Mouse (Mus musculus) urinary bladder, postnatal 25 days (tissue): Measurements from ENCODE around the gene Polh.

Experiments
- DNase-seq: peaks from one replicate; pipeline ENCODE4 v3.0.0; 2022; ENCODE audit warnings: low spot score

Gene Polh

GRCm38 (mm10) chr17:46168318-46168717 is 34.1 kb downstream of the Polh start:
- no peak for DNase-seq

DNA sequence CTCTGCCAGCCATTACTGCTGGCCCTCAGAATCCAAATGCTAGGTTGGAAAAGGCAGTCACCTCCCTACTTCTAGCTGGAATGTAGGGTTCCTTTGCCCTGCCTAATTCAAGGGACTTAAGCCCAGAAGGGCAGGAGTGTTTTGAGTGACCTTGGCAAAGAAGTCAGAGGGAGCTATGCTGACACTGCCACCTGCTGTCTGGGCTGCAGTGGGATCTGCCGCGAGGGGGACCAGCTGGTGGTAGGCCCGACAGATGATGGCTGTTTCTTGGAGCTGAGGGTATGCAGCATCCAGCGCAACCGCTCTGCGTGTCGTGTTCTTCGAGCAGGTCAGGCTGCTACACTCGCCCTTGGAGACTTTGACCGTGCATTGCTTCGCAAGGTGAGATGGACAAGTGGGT is 35.4 kb downstream of the Polh start:
- no peak for DNase-seq

DNA sequence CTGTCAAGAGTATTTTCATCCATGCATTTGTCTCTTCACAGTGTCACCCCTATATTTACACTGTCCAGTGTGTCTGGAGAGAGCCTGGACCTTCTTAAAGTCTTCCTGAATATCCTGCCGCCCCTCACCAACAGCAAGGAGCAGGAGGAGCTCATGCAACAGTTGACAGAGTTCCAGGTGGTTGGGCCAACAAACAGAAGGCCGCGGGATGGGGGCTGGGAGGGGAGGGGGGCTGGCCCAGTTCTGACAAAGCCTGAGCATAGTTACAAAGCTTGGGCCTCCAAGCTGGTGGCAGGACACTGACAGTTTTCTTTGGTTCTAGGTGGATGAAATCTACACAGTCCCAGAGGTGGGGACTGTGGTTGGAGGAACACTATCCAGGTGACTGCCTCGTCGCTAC is 36.2 kb downstream of the Polh start:
- DNase-seq = no peak

GRCm38 (mm10) chr17:46165460-46165859 is 37.0 kb downstream of the Polh start:
- no peak for DNase-seq

DNA sequence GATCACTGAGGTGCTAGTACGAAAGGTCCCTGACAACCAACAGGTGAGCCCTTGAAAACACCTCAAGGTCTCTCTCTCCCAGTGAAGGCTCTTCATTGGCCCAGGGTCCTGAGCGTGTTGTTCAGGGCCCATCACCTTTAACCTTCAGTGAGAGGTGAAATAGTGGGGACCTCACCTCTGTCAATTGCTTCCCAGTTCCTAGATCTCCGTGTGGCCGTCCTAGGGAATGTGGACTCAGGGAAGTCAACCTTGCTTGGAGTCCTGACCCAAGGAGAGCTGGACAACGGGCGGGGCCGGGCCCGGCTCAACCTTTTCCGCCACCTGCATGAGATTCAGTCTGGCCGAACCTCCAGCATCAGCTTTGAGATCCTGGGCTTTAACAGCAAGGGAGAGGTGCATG is 37.7 kb downstream of the Polh start:
- DNase-seq = no peak

GRCm38 (mm10) chr17:46164301-46164700 is 38.1 kb downstream of the Polh start:
- no peak for DNase-seq

GRCm38 (mm10) chr17:46162951-46163421 is 39.5 kb downstream of the Polh start:
- no peak for DNase-seq

DNA sequence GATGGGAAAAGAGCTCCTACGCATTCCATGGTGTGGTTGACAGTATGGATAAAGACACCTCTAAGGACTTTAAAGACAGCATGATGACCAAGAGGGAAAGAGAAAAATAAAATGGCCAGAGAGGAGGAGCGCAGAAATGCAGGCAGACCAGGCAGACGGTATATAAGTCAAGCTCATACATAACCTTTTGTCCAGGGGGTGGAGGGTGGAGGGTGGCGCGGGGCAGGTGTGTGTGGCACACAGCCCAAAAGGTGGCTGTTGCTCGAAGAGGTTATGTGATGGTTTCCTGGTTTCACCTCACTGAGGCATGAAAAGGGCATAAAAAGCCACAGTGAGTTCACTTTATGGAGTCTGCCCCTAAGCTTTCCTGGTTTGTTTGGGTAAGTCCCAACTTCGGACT is 39.9 kb downstream of the Polh start:
- no peak for DNase-seq

DNA sequence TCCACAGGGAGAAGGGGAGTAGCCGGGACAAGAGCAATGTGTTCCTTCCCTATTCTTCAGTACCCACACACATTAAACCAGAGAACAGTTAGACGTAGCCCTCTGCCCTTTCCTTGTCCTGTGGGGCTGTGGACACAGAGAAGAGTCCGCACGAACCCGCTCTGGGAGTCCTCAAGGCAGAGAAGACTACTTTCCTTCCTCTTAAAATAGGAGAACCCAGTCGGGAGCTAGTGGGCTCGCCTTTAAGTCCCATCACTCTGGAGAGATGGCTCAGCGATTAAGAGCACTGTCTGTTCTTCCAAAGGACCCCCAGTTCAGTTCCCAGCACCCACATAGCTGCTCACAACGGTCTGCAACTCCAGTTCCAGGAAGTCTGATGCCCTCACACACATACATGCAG is 40.7 kb downstream of the Polh start:
- no peak for DNase-seq

DNA sequence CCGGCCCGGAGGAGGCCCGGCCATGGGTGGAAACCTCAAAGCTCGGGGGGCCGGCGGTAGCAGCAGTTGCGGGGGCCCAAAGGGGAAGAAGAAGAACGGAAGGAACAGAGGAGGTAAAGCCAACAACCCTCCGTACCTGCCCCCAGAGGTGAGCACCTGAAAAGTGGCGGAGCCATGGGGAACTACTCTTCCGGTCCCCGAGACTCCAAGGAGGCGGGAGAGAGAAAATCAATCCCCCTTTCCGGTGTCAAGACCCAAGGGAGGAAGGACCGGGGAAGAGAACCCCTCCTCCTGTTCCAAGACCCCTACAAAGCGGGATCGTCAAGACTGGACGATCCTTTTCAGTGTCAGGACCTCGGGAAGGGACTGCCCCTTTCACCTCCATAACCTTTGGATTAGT is 41.3 kb downstream of the Polh start:
- DNase-seq = peak; percentile 28

DNA sequence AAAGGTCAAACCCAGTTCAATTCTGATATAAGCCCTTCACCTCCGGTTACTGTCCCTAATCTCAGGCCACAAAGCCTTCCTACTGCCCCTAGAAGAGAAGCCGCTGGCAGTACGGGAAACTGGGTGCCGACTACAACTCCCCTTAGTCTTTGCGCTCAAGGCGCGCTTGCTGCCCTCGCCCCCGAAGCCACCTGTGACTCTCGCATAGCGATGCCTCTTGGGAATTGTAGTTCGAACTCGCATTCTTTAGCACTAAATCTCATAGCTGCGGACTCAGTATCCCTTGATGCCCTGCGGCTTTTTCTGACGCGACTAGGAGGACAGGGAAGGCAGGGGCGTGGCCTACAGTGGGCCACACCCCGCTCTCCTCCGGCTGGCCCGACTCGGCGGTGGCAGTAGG is 41.8 kb downstream of the Polh start, which contains the start of gene Gtpbp2:
Gene Gtpbp2 (plus strand): TSS at position 347 of the 400 bp plus-strand sequence.
- DNase-seq = peak; percentile 83

DNA sequence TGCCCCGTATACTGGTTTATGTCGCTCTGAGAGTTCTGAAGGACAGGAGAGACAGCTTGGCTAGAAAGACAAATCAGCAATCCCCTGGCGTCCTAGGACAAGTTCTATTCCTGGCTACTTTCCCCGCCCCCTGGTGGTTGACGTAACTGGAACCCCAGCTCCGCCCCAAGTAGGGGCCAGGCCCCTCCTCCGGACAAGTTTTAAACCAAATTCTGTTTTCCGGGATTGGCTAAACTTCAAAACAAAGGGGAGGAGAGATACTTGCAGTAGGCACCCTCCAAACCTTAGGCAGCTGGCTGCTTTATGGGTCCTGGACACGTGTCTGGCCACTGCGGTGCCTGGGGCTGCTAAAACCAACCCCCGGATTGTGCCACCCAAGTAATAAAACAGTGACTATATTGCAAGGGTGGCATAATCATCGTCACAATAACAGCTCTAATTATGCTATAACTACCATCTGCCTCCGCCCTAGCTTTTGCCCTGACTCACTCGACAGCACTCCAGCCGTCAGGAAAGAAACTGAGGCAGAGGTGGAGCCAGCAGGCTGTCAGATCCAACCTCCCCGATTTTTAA is 42.3 kb downstream of the Polh start:
- DNase-seq = peak; percentile 86

- DNase-seq = no peak
Measured at GRCm38 (mm10) chr17:46159236-46159635, 43.2 kb downstream of the Polh start.

GRCm38 (mm10) chr17:46157131-46157530 is 45.3 kb downstream of the Polh start:
- DNase-seq = no peak

- DNase-seq = no peak
Measured at GRCm38 (mm10) chr17:46156680-46157079, 45.8 kb downstream of the Polh start.

- DNase-seq = no peak
Measured at GRCm38 (mm10) chr17:46154336-46154735, 48.1 kb downstream of the Polh start.

DNA sequence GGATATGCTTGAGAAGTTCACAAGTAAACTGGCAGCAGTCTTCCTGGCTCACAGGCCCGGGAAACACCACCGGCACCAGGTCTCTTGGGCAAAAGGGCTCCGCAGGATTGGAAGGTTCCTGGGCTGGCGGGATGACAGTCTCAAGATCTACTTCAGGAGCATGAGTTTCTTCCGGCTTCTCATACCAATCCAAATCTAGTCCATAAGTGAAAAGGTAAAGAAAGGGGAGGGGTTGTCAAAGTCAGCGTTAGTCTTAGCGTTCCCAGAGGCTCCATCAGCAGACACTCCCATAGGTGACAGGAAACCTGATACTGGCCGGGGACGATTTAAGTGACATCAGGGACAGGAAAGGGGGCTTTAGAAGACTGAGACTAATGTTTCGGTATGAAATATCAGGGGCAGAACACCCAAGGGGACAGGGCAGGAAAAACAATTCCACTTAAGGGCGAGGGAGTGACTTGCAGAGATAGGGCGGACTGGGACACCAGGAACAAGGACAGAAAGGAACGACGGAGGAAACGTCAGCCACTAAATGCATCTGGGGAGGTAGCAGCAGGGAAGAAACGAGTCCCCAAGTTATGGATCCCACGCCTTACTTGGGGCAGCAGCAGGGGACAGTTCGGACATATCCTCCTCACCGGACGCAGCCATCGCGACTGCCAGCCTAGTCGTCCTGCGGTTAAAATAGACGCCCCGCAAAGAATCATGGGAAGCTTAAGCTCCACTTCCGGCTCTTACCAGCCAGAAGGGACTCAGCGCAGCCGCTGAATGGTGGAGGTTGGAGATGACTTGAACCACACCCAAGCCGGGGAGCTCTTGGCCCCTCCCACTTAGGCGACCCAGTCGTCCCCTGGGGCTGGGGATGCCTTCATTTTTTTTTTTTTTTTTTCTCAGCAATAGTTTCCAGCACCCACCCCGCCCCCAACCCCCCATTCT is 49.3 kb downstream of the Polh start, which contains the start of gene Mad2l1bp:
Gene Mad2l1bp (minus strand): TSS at position 707 of the 936 bp plus-strand sequence.
- DNase-seq = peak; percentile 74

- DNase-seq = peak; percentile 75
Measured at GRCm38 (mm10) chr17:46143578-46144423, 58.6 kb downstream of the Polh start, which contains the start of gene Rsph9. Gene Rsph9, minus strand, starts transcription at chr17:46144216.

DNA sequence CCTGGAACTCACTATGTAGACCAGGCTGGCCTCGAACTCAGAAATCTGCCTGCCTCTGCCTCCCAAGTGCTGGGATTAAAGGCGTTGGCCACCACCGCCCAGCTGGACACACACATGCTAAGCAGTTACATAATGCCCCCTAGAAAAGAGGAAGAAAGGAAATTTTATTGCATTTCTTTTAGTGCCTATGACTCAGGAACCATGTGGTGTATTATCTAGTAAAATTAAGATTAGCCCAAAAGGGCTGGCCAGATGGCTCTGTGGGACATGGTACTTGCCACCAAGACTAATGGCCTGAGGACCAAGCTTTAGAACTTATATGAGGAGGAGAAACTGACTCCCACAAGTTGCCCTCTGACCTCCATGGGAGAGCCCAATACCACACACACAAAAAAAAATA is 62.6 kb downstream of the Polh start:
- no peak for DNase-seq

DNA sequence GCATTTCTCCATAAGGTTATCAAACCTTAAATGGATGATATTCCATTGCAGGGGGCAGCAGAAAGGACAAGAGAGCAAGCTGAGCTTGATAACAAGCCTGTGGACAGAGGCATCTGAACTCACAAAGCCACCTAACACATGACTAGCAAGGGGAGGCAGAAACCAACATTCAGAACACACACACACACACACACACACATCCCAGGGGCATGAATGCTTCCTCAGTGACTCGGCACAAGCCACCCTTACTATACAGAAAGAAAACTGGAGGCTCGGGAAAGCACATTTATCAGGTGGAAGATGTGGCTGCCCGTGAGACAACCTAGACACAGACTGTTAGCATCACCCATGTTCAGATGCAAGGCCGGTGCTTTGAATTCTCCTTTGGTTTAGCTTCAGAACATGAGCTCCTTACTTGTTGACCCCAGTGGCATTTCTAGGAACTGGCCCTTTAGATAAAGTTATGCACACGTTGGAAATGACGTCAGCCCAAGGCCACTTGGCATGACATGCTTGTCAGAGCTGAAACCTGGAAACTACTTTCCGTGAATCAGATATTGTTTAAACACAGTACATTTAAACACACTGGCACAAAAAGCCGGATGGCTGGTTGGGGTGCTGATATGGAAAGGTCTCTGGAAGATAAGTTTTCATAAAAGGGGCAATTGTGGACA is 63.7 kb downstream of the Polh start:
- no peak for DNase-seq

- DNase-seq = no peak
Measured at GRCm38 (mm10) chr17:46132862-46133261, 69.6 kb downstream of the Polh start.
